Mouse (Mus musculus): ENCODE measurements around the gene Nme9. TPM values are rescaled to one million over a fixed set of nuclear protein-coding genes. Genes with fewer than 3 reads are reported as not detected.
A peak's percentile ranks its signal among the peaks of the same experiment; 100 is the strongest.

Gene Nme9
- total RNA-seq, 2 experiments from 2014 or later, result not detected

- no peak for ATAC-seq (replicated peaks; ENCODE audit: low FRiP score, poor library complexity, severe bottlenecking)
Observed at GRCm38 (mm10) chr9:99436182-99437030, 14.9 kb upstream of the Nme9 start.

GRCm38 (mm10) chr9:99437031-99437764, 14.1 kb upstream of the Nme9 start, which contains the start of gene Mras:
Mras (minus strand) TSS chr9:99437381.
- no peak for ATAC-seq (replicated peaks; ENCODE audit: low FRiP score, poor library complexity, severe bottlenecking)

- ATAC-seq (replicated peaks; ENCODE audit: low FRiP score, poor library complexity, severe bottlenecking), result no peak
Observed at GRCm38 (mm10) chr9:99437781-99438565, 13.3 kb upstream of the Nme9 start.

GRCm38 (mm10) chr9:99439064-99439463, 12.2 kb upstream of the Nme9 start:
- no peak for ATAC-seq (replicated peaks; ENCODE audit: low FRiP score, poor library complexity, severe bottlenecking)

- no peak for ATAC-seq (replicated peaks; ENCODE audit: low FRiP score, poor library complexity, severe bottlenecking)
Observed at GRCm38 (mm10) chr9:99440941-99441340, 10.3 kb upstream of the Nme9 start.

- no peak for ATAC-seq (replicated peaks; ENCODE audit: low FRiP score, poor library complexity, severe bottlenecking)
Observed at GRCm38 (mm10) chr9:99441647-99442433, 9.4 kb upstream of the Nme9 start.

GRCm38 (mm10) chr9:99444590-99445178, 6.6 kb upstream of the Nme9 start:
- ATAC-seq (replicated peaks; ENCODE audit: low FRiP score, poor library complexity, severe bottlenecking), result no peak

- no peak for ATAC-seq (replicated peaks; ENCODE audit: low FRiP score, poor library complexity, severe bottlenecking)
Observed at GRCm38 (mm10) chr9:99446259-99446658, 5.0 kb upstream of the Nme9 start.

GRCm38 (mm10) chr9:99447323-99447722, 4.0 kb upstream of the Nme9 start:
- no peak for ATAC-seq (replicated peaks; ENCODE audit: low FRiP score, poor library complexity, severe bottlenecking)

- ATAC-seq (replicated peaks; ENCODE audit: low FRiP score, poor library complexity, severe bottlenecking), result no peak
Observed at GRCm38 (mm10) chr9:99449886-99450647, 1.2 kb upstream of the Nme9 start.

GRCm38 (mm10) chr9:99454211-99454610, 2.9 kb downstream of the Nme9 start:
- ATAC-seq (replicated peaks; ENCODE audit: low FRiP score, poor library complexity, severe bottlenecking), result no peak

GRCm38 (mm10) chr9:99458529-99459208, 7.4 kb downstream of the Nme9 start:
- peak; percentile 61; the same call in 1 of the 2 replicates for ATAC-seq (replicated peaks; ENCODE audit: low FRiP score, poor library complexity, severe bottlenecking)

- ATAC-seq (replicated peaks; ENCODE audit: low FRiP score, poor library complexity, severe bottlenecking), result no peak
Observed at GRCm38 (mm10) chr9:99459730-99460129, 8.5 kb downstream of the Nme9 start.

GRCm38 (mm10) chr9:99464876-99465275, 13.6 kb downstream of the Nme9 start:
- no peak for ATAC-seq (replicated peaks; ENCODE audit: low FRiP score, poor library complexity, severe bottlenecking)

GRCm38 (mm10) chr9:99468572-99468971, 17.3 kb downstream of the Nme9 start:
- ATAC-seq (replicated peaks; ENCODE audit: low FRiP score, poor library complexity, severe bottlenecking), result no peak

GRCm38 (mm10) chr9:99469681-99470273, 18.5 kb downstream of the Nme9 start:
- ATAC-seq (replicated peaks; ENCODE audit: low FRiP score, poor library complexity, severe bottlenecking), result peak; percentile 40; the same call in 1 of the 2 replicates

GRCm38 (mm10) chr9:99470347-99471092, 19.2 kb downstream of the Nme9 start:
- ATAC-seq (replicated peaks; ENCODE audit: low FRiP score, poor library complexity, severe bottlenecking), result peak; percentile 56; the same call in 1 of the 2 replicates

Data from erythroblast, adult 5-6 weeks (primary cell).